Mouse (Mus musculus) G1E (cell line): ENCODE data around the gene Tmem121.
"Not testable (repeated sequence)": the region's sequence is repeated elsewhere in the genome, so short reads cannot be mapped to it uniquely, and the experiment has no call there.

Experiments used
- CTCF ChIP-seq: IDR thresholded peaks from 2 replicates; pipeline ENCODE4 v1.5.1; 2012; ENCODE audit warnings: low read depth, low read length, inconsistent platforms, mixed read lengths
- GATA1 ChIP-seq: IDR thresholded peaks from 2 replicates; pipeline ENCODE4 v1.6.1; 2012; ENCODE audit warnings: borderline replicate concordance, low read length, inconsistent platforms, mixed read lengths
- TAL1 ChIP-seq: conservative IDR thresholded peaks from 2 replicates; pipeline ENCODE4 v1.6.1; 2012; ENCODE audit warnings: low read depth, low read length, inconsistent platforms, mixed read lengths

DNA sequence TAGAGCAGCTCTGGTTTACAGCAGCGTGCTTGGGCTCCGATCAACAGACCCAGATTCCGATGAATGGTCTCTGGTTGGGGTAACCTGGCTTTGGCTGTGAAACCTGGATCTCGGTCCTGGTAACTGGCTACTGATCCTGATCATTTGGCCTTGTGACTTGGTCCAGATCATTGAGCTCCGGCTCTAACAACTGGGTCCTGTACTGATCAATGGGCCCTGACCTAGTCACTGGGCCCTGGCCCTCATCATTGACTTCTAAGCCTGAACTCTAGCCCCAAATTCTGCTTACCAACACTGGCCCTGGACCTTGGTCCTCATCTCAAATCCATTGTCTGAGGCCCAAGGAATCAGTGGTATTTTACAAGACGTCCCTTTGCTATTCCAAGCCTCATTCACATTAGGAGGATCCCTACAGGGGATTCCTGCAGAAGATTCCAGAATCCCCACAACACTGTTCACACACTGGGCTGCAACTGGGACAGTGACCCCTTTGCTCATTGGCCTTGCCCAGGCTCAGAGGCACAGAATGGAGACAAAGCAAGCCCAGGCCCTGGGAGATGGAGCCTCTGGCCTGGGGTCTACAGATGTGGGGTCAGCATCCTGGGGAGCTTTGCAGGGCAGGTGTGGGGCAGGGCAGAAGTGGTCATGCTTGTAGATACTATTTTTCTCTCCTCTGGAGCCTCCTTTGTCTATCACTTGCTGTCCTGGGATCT is 46.0 kb downstream of the Tmem121 start:
- not testable (repeated sequence) for TF ChIP-seq CTCF, TAL1, GATA1
